Mouse (Mus musculus): ENCODE data around the gene Prodh2. TPM values are rescaled to one million over a fixed set of nuclear protein-coding genes. Genes with fewer than 3 reads are reported as not detected.

Prodh2 gene
- polyA plus RNA-seq (2015; fragmentation: Nextera tagmentation; extraction: Ambion mirVana), result 3.8 and 5.0 TPM in 2 replicates

- Histone ChIP-seq H3K36me3 (no peaks in the 10 kb centered on the region), H3K9me3 (no peaks in the 10 kb centered on the region), H3K9ac (no peak within 1 kb of the TSS), H3K27me3 (replicated peaks) (no peaks in the 10 kb centered on the region), H3K4me1 (no peaks in the 10 kb centered on the region), H3K4me2 (no peak within 1 kb of the TSS; the same call in 1 of the 2 replicates), H3K27ac (no peak within 1 kb of the TSS), H3K4me3 (replicated peaks) (no peak within 1 kb of the TSS)
- peak; percentile 70; the same call in 1 of the 2 replicates for ATAC-seq (ENCODE audit: insufficient read depth, low FRiP score, low read depth)
- 40% methylated on average over 11 of the region's 11 CpGs for WGBS
Observed at GRCm38 (mm10) chr7:30493401-30493931, at the start of gene Prodh2. TSS of gene Prodh2 (plus strand) at chr7:30493622.

- Histone ChIP-seq H3K27ac (no peak overlapping the region), H3K27me3 (replicated peaks) (peaks cover 20% of the 10 kb centered on the region; the same call in 1 of the 2 replicates), H3K36me3 (no peaks in the 10 kb centered on the region), H3K4me3 (replicated peaks) (peak overlapping the region; percentile 65; the same call in 1 of the 2 replicates), H3K4me1 (peaks cover 13% of the 10 kb centered on the region), H3K9me3 (no peaks in the 10 kb centered on the region), H3K4me2 (peak overlapping the region; percentile 95), H3K9ac (no peak overlapping the region)
- WGBS, result 19% methylated on average over 9 of the region's 9 CpGs
- no peak for ATAC-seq (ENCODE audit: insufficient read depth, low FRiP score, low read depth)
Observed at GRCm38 (mm10) chr7:30443696-30444095, 49.7 kb upstream of the Prodh2 start.

GRCm38 (mm10) chr7:30444154-30444970 is 49.1 kb upstream of the Prodh2 start:
- H3K27me3 ChIP-seq (replicated peaks), result peaks cover 20% of the 10 kb centered on the region; the same call in 1 of the 2 replicates
- no peaks in the 10 kb centered on the region for H3K9me3 ChIP-seq
- peak overlapping the region; percentile 65 for H3K4me3 ChIP-seq (replicated peaks)
- peaks cover 13% of the 10 kb centered on the region for H3K4me1 ChIP-seq
- H3K9ac ChIP-seq, result 0 out of 2 replicates have a peak overlapping the region, but pooled peaks have one; percentile 9
- peak; percentile 45; the same call in 1 of the 2 replicates for ATAC-seq (ENCODE audit: insufficient read depth, low FRiP score, low read depth)
- H3K4me2 ChIP-seq, result peak overlapping the region; percentile 95
- H3K27ac ChIP-seq, result no peak overlapping the region
- under 1% methylated on average over 38 of the region's 38 CpGs for WGBS
- H3K36me3 ChIP-seq, result no peaks in the 10 kb centered on the region

- under 1% methylated on average over 71 of the region's 72 CpGs for WGBS
- H3K9ac ChIP-seq, result peak within 1 kb of the TSS; percentile 48
- H3K36me3 ChIP-seq, result no peaks in the 10 kb centered on the region
- H3K27me3 ChIP-seq (replicated peaks), result peaks cover 20% of the 10 kb centered on the region; the same call in 1 of the 2 replicates
- H3K9me3 ChIP-seq, result no peaks in the 10 kb centered on the region
- H3K4me2 ChIP-seq, result peak within 1 kb of the TSS; percentile 95
- H3K4me3 ChIP-seq (replicated peaks), result peak within 1 kb of the TSS; percentile 65
- H3K4me1 ChIP-seq, result peaks cover 13% of the 10 kb centered on the region
- H3K27ac ChIP-seq, result no peak within 1 kb of the TSS
- ATAC-seq (ENCODE audit: insufficient read depth, low FRiP score, low read depth), result peak; percentile 67; the same call in 1 of the 2 replicates
Observed at GRCm38 (mm10) chr7:30444971-30445751, 48.3 kb upstream of the Prodh2 start, which contains the start of gene Aplp1. TSS of gene Aplp1 (minus strand) at chr7:30445535.

GRCm38 (mm10) chr7:30450241-30450640 is 43.2 kb upstream of the Prodh2 start:
- Histone ChIP-seq H3K4me3 (replicated peaks) (no peak overlapping the region), H3K4me1 (peaks cover 9% of the 10 kb centered on the region; the same call in 1 of the 2 replicates), H3K9me3 (no peaks in the 10 kb centered on the region), H3K9ac (no peak overlapping the region), H3K4me2 (no peak overlapping the region), H3K27me3 (replicated peaks) (peaks cover 38% of the 10 kb centered on the region), H3K36me3 (no peaks in the 10 kb centered on the region), H3K27ac (no peak overlapping the region)
- 73% methylated on average over 7 of the region's 7 CpGs for WGBS
- ATAC-seq (ENCODE audit: insufficient read depth, low FRiP score, low read depth), result no peak

GRCm38 (mm10) chr7:30453327-30453726 is 40.1 kb upstream of the Prodh2 start:
- no peaks in the 10 kb centered on the region for H3K36me3 ChIP-seq
- H3K27me3 ChIP-seq (replicated peaks), result peaks cover 62% of the 10 kb centered on the region
- no peak overlapping the region for H3K9ac ChIP-seq
- WGBS, result 23% methylated on average over 25 of the region's 25 CpGs
- H3K9me3 ChIP-seq, result no peaks in the 10 kb centered on the region
- ATAC-seq (ENCODE audit: insufficient read depth, low FRiP score, low read depth), result no peak
- no peak overlapping the region for H3K27ac ChIP-seq
- peaks cover 25% of the 10 kb centered on the region for H3K4me1 ChIP-seq
- peak overlapping the region; percentile 46; the same call in 1 of the 2 replicates for H3K4me2 ChIP-seq
- H3K4me3 ChIP-seq (replicated peaks), result no peak overlapping the region

- Histone ChIP-seq H3K4me1 (peaks cover 25% of the 10 kb centered on the region), H3K4me2 (peak overlapping the region; percentile 46), H3K4me3 (replicated peaks) (no peak overlapping the region), H3K27me3 (replicated peaks) (peaks cover 66% of the 10 kb centered on the region), H3K36me3 (no peaks in the 10 kb centered on the region), H3K9ac (no peak overlapping the region), H3K27ac (no peak overlapping the region), H3K9me3 (no peaks in the 10 kb centered on the region)
- 0 out of 2 replicates have a peak, but pooled peaks have one; percentile 40 for ATAC-seq (ENCODE audit: insufficient read depth, low FRiP score, low read depth)
- WGBS, result under 1% methylated on average over 25 of the region's 25 CpGs
Observed at GRCm38 (mm10) chr7:30453766-30454165, 39.7 kb upstream of the Prodh2 start.

GRCm38 (mm10) chr7:30454259-30454658 is 39.2 kb upstream of the Prodh2 start:
- Histone ChIP-seq H3K4me1 (peaks cover 25% of the 10 kb centered on the region), H3K9me3 (no peaks in the 10 kb centered on the region), H3K4me3 (replicated peaks) (no peak overlapping the region), H3K27ac (no peak overlapping the region), H3K4me2 (peak overlapping the region; percentile 46), H3K27me3 (replicated peaks) (peaks cover 71% of the 10 kb centered on the region), H3K9ac (no peak overlapping the region), H3K36me3 (no peaks in the 10 kb centered on the region)
- WGBS, result 12% methylated on average over 6 of the region's 6 CpGs
- ATAC-seq (ENCODE audit: insufficient read depth, low FRiP score, low read depth), result no peak

GRCm38 (mm10) chr7:30456487-30456886 is 36.9 kb upstream of the Prodh2 start:
- peaks cover 89% of the 10 kb centered on the region for H3K27me3 ChIP-seq (replicated peaks)
- H3K4me3 ChIP-seq (replicated peaks), result peak overlapping the region; percentile 24
- no peak for ATAC-seq (ENCODE audit: insufficient read depth, low FRiP score, low read depth)
- peaks cover 25% of the 10 kb centered on the region for H3K4me1 ChIP-seq
- H3K36me3 ChIP-seq, result no peaks in the 10 kb centered on the region
- no peak overlapping the region for H3K9ac ChIP-seq
- H3K9me3 ChIP-seq, result no peaks in the 10 kb centered on the region
- no peak overlapping the region for H3K27ac ChIP-seq
- WGBS, result 2% methylated on average over 9 of the region's 9 CpGs
- peak overlapping the region; percentile 46 for H3K4me2 ChIP-seq

- H3K4me3 ChIP-seq (replicated peaks), result peak overlapping the region; percentile 24
- WGBS, result 1% methylated on average over 31 of the region's 31 CpGs
- H3K4me2 ChIP-seq, result peak overlapping the region; percentile 46
- ATAC-seq (ENCODE audit: insufficient read depth, low FRiP score, low read depth), result peak; percentile 52; the same call in 1 of the 2 replicates
- peaks cover 95% of the 10 kb centered on the region for H3K27me3 ChIP-seq (replicated peaks)
- no peak overlapping the region for H3K9ac ChIP-seq
- no peaks in the 10 kb centered on the region for H3K36me3 ChIP-seq
- H3K4me1 ChIP-seq, result peaks cover 25% of the 10 kb centered on the region
- peak overlapping the region; percentile 18; the same call in 1 of the 2 replicates for H3K27ac ChIP-seq
- no peaks in the 10 kb centered on the region for H3K9me3 ChIP-seq
Observed at GRCm38 (mm10) chr7:30456911-30457628, 36.4 kb upstream of the Prodh2 start.

All from stomach, embryonic 15.5 days (tissue).